Mouse (Mus musculus) brain, embryonic 14.5 days (tissue): Measurements from ENCODE around the gene Selp.

Experiments
- CTCF ChIP-seq: fragments of 200-500 bp; IDR thresholded peaks from 2 replicates; pipeline ENCODE4 v1.5.1; 2012; ENCODE audit warnings: inconsistent platforms, mild to moderate bottlenecking, moderate library complexity, borderline replicate concordance; ENCODE audit not compliant: insufficient read depth, insufficient read length; ENCODE audit errors: extremely low read depth
- POLR2A ChIP-seq: fragments of 200-500 bp; IDR thresholded peaks from 2 replicates; pipeline ENCODE4 v1.6.1; 2012; ENCODE audit warnings: mild to moderate bottlenecking, inconsistent platforms, borderline replicate concordance; ENCODE audit not compliant: poor library complexity, insufficient read depth, insufficient read length, severe bottlenecking; ENCODE audit errors: extremely low read depth

GRCm38 (mm10) chr1:164097911-164098310 is 17.2 kb upstream of the Selp start:
- TF ChIP-seq POLR2A (no peak), CTCF (no peak)
